Mouse (Mus musculus) embryo, embryonic 9.5 days (tissue): Measurements from ENCODE around the gene Slu7.

Source experiments
- DNase-seq: peaks from one replicate; pipeline ENCODE4 v3.0.0-alpha.2; 2017; ENCODE audit errors: extremely low spot score

Slu7 gene

DNA sequence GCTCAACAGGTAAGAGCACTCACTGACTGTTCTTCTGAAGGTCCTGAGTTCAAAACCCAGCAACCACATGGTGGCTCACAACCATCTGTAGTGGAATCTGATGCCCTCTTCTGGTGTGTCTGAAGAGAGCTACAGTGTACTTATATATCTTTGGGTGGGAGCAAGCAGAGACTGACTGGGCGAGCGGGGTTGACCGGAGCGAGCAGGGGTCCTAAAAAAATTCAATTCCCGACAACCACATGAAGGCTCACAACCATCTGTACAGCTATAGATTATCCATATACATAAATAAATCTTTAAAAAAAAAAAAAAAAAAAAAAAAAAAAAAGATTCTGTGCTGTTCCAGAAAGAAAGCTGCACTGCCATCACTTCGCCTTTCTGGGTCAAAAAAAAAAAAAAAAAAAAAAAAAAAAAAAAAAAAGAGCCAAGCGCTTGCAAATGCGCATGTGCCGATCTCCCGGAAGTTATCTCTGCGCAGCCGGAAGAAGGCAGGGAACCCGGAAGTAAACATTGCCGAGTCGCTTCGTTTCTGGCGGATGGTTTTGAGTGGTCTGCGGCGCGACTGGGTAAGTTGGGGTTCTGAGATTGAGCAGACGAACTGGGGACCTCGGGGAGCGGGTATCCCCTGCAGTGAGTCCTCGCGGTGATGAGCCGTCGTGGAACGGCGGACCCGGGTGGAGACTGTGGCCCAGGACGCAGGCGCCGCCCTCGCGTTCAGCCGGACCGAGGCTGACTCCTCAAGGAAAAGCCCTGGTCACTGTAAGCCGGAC, at the start of gene Slu7:
Gene Slu7 (plus strand): TSS at position 491 of the 770 bp plus-strand sequence.
- DNase-seq: peak; percentile 77

DNA sequence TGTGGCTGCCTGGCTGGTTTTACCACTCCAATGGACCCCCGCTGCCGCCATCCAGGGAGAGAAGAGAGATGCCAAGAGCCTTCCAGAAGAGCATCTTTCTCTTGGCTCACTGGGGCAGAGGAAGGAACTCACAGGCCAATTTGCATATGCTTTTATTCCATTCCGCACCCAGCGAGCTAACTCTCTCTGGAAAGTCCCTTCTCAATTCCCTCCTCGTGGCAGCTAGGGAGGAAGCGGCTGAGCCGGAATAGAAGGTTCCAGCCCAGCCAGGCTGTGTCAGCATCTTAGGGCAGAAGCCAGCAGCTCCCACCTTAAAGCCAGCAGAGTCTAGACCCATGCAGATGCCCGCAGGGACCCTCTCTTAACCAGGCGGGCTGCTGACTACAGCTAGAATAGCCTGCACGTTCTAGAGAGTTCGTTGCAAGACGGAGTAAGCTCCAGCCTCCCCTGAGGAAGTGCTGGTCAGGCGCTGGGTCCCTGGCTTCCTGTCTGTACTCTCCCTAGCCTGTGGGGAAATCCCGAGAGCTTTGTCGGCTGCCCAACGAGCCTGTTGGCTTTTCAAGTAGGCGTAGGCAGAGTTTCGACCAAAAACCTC, 48.4 kb upstream of the Slu7 start:
- peak; percentile 71 for DNase-seq

DNA sequence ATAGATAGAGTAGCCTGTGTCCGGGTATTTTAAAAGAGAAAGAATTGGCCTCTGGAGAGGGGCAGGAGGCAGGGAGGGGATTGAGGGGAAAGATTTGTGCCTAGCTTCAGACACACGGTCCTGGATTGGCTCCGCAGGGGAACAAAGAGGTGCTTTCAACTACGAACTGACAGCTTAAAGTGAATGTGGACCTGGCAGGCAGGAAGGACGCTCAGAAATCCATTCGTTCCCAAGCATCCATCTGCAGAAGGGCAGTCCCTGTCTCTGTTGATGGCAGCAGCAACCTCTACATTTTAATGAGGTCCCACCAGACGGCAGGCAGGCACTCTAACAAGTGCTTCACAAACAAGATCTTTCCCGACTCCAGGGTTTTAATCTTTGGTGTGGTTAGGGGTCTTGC, 47.8 kb upstream of the Slu7 start:
- DNase-seq: no peak

DNA sequence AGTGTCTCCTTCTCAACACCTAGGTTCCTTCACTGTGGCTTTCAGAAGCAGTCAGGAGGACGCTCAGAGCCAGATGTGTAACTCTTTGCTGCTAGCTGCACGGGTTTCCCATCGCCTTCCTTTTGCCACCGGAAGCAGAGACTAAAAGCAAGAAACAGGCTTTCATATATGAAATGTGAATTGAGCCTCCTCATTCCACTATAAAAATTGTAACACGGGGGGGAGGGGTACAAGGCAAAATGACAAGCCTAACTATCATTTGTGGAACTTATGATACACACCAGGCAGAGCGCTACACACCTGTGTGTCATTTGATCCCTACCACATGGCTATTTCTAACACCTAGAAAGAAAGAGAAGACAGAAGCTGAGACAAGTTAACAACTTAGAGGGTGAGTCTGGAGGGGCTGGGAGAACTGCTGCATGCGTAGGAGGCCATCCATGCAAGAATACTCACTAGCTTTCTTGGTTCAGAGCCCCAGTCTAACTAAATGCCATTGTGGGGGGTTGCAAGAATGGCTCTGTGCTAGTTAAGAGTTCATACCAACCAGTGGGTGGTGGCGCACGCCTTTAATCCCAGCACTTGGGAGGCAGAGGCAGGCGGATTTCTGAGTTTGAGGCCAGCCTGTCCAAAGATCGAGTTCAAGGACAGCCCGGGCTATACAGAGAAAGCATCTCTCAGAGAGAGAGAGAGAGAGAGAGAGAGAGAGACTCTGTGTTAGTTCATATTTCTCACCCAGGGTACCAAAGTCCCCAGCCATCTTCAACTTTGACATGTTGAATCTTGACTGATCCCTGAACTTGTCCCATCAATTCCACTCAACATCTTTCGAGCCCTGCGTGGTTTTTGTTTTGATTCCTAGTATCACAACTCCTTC, 46.3 kb upstream of the Slu7 start:
- no peak for DNase-seq

DNA sequence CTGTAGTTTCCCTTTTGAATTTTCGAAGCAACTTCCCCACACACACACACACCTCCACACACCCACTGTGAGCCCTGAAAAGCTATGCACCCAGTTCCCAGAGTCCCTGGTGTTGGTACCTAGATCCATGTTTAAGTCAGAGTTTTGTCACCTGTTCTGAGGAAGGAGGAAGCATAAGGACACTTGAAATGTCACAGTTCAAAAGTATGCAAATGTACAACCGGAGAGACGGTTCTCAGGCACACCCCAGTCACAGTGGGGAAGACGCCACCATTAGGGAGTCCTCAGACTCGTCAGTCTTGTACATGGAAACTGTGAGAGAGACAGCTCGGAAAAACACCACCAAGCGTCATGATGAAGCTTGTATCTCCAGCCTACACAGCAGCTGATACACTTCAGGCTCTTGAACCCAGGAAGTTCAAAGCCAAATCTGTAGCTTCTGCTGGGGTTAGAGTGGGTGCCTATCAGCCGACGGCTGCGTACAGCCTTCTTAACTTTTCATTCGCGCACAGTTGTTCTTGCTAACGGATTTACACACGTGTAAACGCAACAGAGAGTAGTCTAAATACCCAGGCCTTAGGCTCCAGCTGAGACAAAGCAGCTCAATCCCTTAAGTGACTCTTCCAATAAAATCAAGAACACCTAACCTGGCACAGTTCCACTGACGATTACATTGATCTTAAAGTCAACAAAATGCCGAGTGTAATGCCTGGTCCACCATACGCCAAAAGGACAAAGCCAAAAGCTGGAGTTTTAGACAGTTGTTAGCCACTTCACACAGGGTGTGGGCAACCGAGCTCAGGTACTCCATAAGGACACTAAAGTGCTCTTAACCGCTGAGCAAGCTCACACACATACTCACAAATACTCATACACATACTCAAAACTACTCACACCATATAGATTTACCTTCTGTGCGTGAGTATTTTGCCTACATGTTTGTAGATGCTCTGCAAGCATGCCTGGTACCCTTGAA, 45.1 kb upstream of the Slu7 start:
- no peak for DNase-seq

DNA sequence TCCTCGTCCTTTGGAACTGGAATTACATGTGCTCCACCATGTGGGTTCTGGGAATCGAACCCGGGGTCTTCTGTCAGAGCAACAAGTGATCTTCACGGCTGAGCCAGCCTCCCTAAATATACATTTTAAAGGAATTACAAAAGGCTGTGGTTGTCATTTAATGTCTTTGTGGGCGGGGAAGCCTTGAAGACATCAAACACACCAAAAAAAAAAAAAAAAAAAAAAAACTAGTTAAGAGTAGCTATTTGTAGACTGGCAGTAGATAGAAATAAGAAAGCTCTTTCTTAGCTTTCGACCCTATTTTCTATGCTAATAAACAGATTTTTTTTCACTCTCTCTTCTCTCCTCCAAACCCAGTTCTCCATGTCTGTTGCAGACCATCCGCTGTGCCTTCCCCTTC, 44.4 kb upstream of the Slu7 start:
- no peak for DNase-seq

DNA sequence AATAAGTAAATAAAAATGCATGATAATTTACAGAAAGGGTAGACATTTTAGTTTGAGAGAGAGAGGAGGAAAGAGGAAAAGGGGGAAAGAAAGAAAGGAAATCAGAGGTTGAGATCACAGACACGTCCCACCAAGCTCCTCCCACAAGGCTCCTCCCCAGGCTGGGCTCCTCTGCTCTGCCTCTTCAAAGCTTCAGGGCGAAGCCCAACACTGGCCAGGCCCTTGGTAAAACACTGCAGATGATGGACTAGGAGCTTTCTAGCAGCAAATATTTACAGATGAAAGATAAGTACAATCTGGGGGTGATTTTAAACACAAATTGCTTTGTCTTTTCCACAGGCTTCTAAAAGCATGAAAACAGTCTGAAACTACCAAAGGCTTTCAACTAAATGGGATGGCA, 40.8 kb upstream of the Slu7 start:
- DNase-seq: no peak

DNA sequence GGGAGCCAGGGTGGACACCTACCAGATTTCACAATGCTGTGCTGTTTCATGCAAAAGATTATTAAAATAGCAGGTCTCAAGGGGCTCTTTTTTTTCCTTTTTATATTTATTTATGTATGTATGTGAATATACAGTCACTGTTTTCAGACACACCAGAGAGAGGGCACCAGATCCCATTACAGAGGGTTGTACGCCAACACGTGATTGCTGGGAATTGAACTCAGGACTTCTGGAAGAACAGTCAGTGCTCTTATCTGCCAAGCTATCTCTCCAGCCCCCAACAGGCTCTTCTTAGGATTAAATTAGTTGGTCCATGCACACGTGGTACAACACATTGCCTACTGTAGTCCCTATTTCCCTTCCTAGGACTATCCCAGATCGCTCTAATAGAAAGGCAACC, 40.2 kb upstream of the Slu7 start:
- no peak for DNase-seq

DNA sequence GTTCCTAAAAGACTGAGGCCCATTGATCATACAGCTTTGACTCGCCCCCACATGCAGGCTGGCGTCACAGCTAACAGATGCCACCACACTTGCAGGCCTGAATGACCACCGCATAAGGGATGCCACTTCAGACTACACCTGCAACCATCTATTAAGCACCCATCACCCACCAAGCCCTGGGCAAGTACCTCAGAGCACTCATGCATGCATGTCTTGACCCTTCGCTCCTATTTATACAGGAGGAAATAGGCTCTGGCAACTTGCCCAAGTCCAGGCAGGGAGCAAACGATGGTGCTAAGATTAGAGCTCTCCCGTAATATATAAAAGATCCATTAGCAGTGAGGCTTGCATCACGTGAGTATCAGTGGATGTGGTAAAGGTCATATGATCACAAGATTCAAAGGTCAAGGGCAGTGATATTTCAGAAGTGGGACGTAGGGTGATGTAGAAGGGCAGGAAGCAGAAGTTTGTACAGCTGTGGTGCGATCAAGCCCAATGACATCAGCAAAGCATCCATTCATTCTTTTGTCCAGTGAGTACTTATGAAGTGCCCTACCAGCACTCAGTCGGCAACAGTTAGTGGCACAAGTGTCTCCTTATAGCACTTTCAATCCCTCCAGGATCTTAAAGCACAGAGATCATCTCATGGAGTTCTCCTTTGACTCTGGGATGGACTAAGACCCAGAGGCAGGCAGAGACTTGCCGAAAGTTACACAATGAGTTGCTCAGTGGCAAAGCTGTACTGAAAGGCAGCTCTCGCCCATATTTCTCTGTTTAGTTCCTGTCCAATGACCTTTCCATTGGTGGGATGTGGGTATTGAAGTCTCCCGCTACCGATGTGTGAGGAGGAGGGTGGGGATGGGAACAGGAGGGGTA, 38.2 kb upstream of the Slu7 start:
- no peak for DNase-seq

DNA sequence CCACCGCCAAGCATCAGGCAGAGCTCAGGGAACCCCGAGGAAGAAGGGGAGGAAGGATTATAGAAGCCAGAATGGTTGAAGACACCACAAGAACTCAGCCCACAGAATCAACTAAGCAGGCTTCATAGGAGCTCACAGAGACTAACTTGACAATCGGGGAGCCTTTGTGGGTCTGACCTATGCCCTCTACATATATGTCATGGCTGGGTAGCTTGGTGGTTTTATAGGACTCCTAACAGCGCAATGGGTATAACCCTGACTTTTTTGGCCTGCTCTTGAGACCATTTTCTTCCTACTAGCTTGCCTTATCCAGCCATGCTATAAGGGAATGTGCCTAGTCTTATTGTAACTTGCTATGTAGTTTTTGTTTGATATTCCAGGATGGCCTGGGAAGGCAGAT, 37.3 kb upstream of the Slu7 start:
- no peak for DNase-seq

DNA sequence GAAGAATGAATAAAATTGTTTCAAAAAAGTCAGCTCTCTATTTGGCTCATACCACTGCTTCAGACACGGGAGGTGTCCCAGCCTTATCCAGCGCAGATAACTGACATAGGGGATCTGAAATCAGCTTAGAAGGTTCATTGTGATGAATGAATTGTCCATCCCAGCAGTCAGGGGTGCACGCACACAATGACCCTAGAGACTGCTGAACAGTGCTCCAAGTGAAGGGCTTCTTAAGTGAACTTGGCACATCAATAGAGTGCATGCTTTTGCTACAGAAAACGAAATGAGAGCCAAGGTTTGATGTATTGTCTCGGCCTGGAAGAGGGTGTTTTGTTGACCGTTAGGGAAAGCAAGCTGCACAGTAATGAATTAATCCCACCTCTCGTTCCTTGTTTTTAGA, 36.9 kb upstream of the Slu7 start:
- DNase-seq: no peak

DNA sequence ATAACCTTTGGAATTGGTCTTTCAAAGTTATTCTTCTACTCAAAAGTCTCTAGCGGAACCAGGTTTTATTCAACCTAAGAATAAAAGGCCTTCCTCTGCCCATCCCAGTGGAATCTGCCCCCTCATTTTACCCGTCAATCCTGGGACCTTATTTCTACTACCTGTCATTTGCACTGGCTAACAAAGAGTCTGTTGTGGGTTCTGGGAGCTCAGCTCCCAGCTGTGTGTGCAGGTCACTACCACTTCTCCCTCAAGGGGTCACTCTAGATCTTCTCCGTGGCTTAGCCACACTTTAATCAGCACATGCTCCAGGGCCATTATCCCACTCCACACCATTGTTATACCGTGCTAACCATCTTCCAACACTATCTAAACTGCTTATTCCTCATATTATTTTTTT, 34.2 kb upstream of the Slu7 start:
- DNase-seq: peak; percentile 9

DNA sequence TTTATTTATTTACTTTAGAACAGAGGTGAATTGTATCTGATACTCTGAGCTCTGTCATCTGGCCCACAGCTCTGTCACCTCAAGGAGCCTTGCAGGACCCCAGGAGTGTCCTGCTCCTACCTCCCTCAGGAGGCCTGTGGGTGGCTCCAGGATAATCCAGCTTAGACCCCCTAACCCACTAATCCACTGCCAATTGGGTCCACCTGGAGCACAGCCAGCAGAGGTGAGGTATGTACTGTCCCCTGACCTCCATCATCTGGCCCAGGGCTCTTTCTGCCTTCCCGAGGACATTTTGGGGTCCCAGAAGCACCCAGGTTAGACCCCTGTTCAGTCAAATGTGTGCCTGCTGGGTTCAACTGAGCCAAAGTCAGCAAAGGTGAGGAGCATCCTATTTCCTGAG, 33.4 kb upstream of the Slu7 start:
- DNase-seq: no peak

DNA sequence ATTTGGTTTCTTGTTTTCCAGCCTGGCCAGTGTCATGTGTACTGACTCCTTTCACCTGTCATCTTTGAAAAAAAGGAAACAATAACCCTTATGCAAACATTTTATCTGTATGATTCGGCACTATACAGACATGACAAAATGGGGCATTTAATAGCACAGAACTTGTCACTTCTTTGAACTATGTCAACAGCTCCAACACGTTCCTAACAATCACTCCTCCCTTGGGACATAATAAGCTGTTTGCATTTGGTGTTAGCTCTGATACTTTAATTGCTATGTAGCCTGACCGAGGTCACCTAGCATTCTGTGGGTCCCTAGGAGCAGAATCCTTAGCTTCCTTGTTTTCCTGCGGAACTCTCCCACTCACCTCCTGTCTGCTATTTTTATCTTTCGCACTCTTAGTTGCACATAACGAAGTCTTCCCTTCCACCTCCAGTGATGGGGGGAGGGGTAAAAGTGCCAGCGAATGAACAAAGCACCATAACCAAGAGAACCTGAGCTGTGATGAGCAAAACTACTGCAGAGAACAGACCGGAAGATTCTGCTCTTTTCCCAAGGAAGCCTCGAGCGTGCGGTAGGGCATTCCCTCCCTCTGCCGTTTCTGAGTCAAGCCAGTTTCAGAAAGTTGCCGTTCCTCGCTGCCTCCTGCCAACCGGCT, 29.3 kb upstream of the Slu7 start:
- no peak for DNase-seq

DNA sequence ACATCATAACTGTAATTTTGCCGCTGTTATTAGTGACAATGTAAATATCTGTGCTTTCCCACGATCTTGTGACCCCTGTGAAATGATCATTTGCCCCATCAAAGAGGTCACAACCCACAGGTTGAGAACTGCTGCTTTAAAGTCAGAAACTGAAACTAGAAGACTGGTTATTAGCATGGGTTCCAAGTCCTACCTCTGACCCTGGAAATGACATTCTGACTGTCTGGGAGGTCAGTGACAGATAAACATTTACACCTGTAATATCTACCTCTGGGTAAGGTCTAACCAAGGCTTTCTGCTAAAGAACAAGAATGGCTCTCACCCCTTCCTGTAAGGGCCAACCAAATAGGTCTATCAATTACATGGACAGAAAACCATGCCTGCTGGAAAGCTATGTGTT, 24.7 kb upstream of the Slu7 start:
- DNase-seq: no peak

DNA sequence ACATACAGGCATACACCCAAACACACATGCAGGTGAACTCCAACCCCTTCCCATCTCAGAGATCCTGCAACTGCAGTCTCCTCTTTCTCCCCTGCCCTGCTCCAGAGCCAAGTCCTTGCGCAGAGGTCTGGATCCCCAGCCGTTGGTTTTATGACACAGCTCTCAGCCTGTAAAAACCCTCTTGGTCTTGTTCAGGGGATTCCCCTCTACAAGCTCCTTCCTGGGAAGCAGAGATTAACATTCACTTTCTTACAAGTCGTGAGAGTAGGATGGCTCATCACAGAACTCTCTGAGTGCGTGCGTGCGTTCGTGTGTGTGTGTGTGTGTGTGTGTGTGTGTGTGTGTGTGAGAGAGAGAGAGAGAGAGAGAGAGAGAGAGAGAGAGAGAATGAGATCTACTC, 23.3 kb upstream of the Slu7 start:
- no peak for DNase-seq

DNA sequence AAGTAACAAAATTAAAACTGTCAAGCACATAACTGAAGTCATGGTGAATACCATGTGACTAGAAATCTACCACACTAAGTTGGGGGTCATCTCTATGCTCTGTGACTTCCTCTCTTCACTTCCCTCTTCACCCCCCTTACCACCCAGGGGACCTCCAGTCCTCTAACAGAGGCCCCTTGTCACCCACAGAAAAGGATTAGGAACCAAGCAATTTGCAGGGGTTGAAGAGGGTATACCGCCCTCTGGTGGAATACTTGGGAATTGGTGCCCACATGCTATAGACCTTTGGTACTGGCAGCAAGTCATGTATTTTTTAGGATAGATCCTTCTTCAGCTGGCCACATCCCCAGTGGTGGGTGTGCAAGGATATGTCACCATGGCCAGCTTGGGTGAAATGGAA, 22.1 kb upstream of the Slu7 start:
- DNase-seq: peak; percentile 73

DNA sequence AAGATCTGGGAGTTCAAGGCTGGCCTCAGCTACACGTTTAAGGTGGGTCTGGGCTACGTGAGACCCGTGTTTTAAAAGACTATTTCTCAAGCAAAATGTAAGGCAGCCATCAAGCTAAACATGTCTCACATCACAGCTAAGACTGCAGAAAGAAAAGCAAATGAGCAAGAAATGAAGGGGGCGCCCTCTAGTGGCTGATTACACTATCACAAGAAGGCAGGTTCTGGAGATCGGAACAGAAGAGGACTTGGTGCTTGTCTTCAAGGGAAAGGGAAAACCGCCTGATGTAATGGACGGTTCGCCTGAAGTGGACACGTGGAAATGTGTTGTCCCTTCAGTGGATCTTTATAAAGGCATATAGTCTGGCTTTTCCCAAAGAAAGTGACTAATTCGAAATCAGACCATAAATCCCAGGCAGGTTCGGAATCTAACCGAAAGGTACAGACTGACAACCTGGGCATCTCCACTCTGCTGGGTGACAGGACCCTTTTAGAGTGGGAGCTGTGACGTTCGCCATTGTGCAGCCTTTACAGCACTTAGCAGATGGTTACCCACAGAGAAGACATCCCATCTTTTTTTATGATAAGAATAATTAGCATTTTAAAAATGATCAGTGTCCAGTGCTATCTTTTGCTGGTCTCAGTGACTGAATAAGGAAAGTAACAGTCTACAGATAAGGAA, 20.6 kb upstream of the Slu7 start:
- DNase-seq: peak; percentile 76

DNA sequence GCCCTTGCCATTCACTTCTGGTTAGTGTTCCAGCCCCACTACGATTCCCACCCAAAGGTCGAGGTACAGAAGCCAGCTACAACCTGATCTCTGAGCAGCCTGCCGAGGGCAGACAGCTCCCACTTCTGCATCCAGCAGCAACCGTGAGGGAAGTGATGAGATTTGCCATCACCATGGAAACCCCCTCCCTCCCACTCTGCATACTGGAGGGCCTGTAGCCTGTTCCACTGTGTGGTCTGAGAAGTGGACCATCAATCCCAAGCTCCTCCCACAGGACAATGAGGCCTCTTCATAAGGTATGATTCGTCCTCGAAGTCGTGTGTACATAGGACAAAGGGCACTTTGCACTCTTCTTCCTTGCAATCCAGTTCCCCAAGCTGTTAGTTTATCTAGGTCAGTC, 16.3 kb upstream of the Slu7 start:
- DNase-seq: no peak

DNA sequence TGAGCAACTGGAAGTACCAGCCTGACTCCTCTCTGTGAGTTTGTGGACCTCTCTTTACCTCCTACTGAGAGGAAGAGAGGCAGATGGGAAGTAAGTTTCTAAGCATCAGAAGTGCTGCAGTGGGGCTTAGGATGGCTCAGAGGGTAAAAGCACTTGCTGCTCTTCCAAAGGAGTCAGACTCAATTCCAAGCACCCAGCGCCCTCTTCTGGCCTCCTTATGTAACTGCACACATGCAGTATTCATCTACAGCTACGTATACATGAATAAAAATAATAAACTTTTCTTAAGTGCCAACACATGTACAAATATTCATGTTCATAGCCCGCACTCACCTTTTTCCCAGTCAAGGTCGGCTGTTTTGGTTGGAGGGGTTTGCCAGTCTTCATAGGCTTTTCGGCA, 9.2 kb upstream of the Slu7 start:
- no peak for DNase-seq
